Comparison of ENCODE assay signal across 21 mouse cellular contexts in the genomic region with DNA sequence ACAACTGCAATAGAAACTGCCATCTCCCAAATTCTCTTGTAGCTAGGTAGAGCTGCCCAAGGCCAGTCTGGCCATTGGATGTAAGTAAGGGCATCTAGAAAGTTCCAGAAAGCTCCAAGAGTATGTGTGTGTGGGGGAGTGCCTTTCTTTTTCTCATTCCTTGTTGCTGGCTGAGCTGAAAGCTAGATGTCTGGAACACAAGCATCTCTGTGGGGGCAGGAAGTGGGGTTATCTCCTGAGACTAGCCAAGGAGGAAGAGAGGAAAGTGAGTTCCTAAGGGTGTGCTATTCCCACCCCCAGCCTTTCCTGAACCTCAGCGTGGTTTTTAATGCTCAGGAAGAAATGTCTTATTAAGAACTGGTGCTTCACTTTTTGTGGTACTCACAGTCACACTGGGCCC. TPM values are rescaled to one million over a fixed set of nuclear protein-coding genes. Genes with fewer than 3 reads are reported as not detected.
DNase-seq lines count a peak whose midpoint lies in the region; ATAC-seq and TF ChIP-seq lines count a peak whose summit lies in the region.
"Had no signal": no experiment of that assay in that cellular context is flagged by ENCODE, and none has a peak within 500 bp of the region (broad histone marks: within the 10 kb centered on the region; RNA-seq: fewer than 3 reads in every experiment).

No protein-coding gene starts in this region.

- 40% methylated on average over 1 of the region's 1 CpGs for WGBS in cerebellum, adult 2 months
- 74% methylated on average over 1 of the region's 1 CpGs for WGBS in forebrain, embryonic 14.5 days
- WGBS in forebrain, embryonic 12.5 days = 81% methylated on average over 1 of the region's 1 CpGs

- no peak for DNase-seq in cerebellum, adult 2 months
- DNase-seq in cerebellum, postnatal 25 days = no peak
- DNase-seq in forebrain, embryonic 14.5 days (ENCODE audit: low spot score) = no peak
- no peak for DNase-seq in frontal cortex, adult 2 months (ENCODE audit: extremely low spot score in 1 of 2, low spot score in 1 of 2)
- no peak for DNase-seq in left cerebral cortex, adult 2 months (ENCODE audit: extremely low spot score in 1 of 2, low spot score in 2 of 2)
- DNase-seq in left cerebral cortex, adult 9 months (ENCODE audit: low spot score in 2 of 2) = no peak
- DNase-seq: adrenal gland, adult 8-10 months; adrenal gland, postnatal 25 days; gastrocnemius, postnatal 25 days; heart, adult 2 months; kidney, adult 2 months had no signal

- TF ChIP-seq POLR2A in cerebellum, adult 2 months (IDR thresholded peaks at IDR 0.05; ENCODE audit: borderline replicate concordance, insufficient read depth, low read length) = no peak

- no peak overlapping the region for H3K4me3 ChIP-seq in cerebellum, adult 2 months (replicated peaks; ENCODE audit: insufficient read depth, low read depth, low read length)
- no peak overlapping the region for H3K4me3 ChIP-seq in forebrain, embryonic 14.5 days (ENCODE audit: low read depth, low read length)
- H3K4me3 ChIP-seq in forebrain, embryonic 12.5 days (replicated peaks) = no peak overlapping the region
- no peak overlapping the region for H3K4me3 ChIP-seq in left cerebral cortex, adult 2 months
- H3K4me3 ChIP-seq: embryonic facial prominence, embryonic 12.5 days; embryonic facial prominence, embryonic 15.5 days; heart, adult 2 months; heart, embryonic 10.5 days had no signal

- no peaks in the 10 kb centered on the region for H3K27me3 ChIP-seq in cerebellum, adult 2 months (ENCODE audit: control insufficient read depth, insufficient read depth, low read length)
- H3K27me3 ChIP-seq in forebrain, embryonic 14.5 days (replicated peaks; ENCODE audit: control insufficient read depth, insufficient read depth, low read length) = no peaks in the 10 kb centered on the region
- peaks cover 5% of the 10 kb centered on the region; the same call in 1 of the 2 replicates for H3K27me3 ChIP-seq in forebrain, embryonic 12.5 days
- H3K27me3 ChIP-seq: embryonic facial prominence, embryonic 12.5 days; embryonic facial prominence, embryonic 15.5 days had no signal

- no peaks in the 10 kb centered on the region for H3K9me3 ChIP-seq in forebrain, embryonic 14.5 days (replicated peaks; ENCODE audit: control insufficient read depth, low read length)
- H3K9me3 ChIP-seq in forebrain, embryonic 12.5 days = no peaks in the 10 kb centered on the region
- H3K9me3 ChIP-seq: embryonic facial prominence, embryonic 12.5 days; embryonic facial prominence, embryonic 15.5 days; heart, embryonic 10.5 days had no signal

- no peak overlapping the region for H3K4me2 ChIP-seq in forebrain, embryonic 14.5 days (ENCODE audit: low read length)
- H3K4me2 ChIP-seq in forebrain, embryonic 12.5 days = no peak overlapping the region
- H3K4me2 ChIP-seq: embryonic facial prominence, embryonic 12.5 days; embryonic facial prominence, embryonic 15.5 days; hindbrain, embryonic 14.5 days had no signal

- H3K4me1 ChIP-seq in cerebellum, adult 2 months (ENCODE audit: control insufficient read depth, insufficient read depth, low read length) = peaks cover 29% of the 10 kb centered on the region
- H3K4me1 ChIP-seq in forebrain, embryonic 14.5 days (ENCODE audit: control insufficient read depth, insufficient read depth, low read length) = peaks cover 3% of the 10 kb centered on the region; the same call in 1 of the 2 replicates
- H3K4me1 ChIP-seq in forebrain, embryonic 12.5 days = no peaks in the 10 kb centered on the region
- H3K4me1 ChIP-seq: embryonic facial prominence, embryonic 12.5 days had no signal

- H3K27ac ChIP-seq in cerebellum, adult 2 months (ENCODE audit: insufficient read depth, low read length) = peak overlapping the region; percentile 71
- H3K27ac ChIP-seq in forebrain, embryonic 14.5 days (ENCODE audit: low read depth, low read length) = 0 out of 2 replicates have a peak overlapping the region, but pooled peaks have one; percentile 29
- H3K27ac ChIP-seq in forebrain, embryonic 12.5 days = no peak overlapping the region
- H3K27ac ChIP-seq in left cerebral cortex, adult 2 months = peak overlapping the region; percentile 21
- H3K27ac ChIP-seq: embryonic facial prominence, embryonic 12.5 days; embryonic facial prominence, embryonic 15.5 days; heart, adult 2 months; heart, embryonic 10.5 days; hindbrain, embryonic 14.5 days had no signal

- TF ChIP-seq CTCF in cerebellum, adult 2 months (IDR thresholded peaks at IDR 0.05; ENCODE audit: borderline replicate concordance, insufficient read depth, low read depth, low read length) = no peak
- TF ChIP-seq CTCF in left cerebral cortex, adult 2 months (IDR thresholded peaks at IDR 0.05) = no peak

- intact Hi-C loops in left cerebral cortex, adult 2 months (cut with DNase I) = loop anchor here (2.0 to 10.0 kb wide), 6 partner anchors 25 to 514 kb away; a partner anchor contains a TSS

- no peaks in the 10 kb centered on the region for H3K36me3 ChIP-seq in forebrain, embryonic 14.5 days (ENCODE audit: control insufficient read depth, insufficient read depth, low read length)
- no peaks in the 10 kb centered on the region for H3K36me3 ChIP-seq in forebrain, embryonic 12.5 days (replicated peaks)
- H3K36me3 ChIP-seq: embryonic facial prominence, embryonic 12.5 days; embryonic facial prominence, embryonic 15.5 days; heart, embryonic 10.5 days had no signal

- no peak for ATAC-seq in forebrain, embryonic 14.5 days
- ATAC-seq in forebrain, embryonic 12.5 days (ENCODE audit: low FRiP score) = no peak
- ATAC-seq in frontal cortex, adult (ENCODE audit: low TSS enrichment) = peak; percentile 14; the same call in 1 of the 2 replicates
- ATAC-seq: activated CD4-positive, CD25-positive, alpha-beta regulatory T cell, adult 4 months; intestine, postnatal 0 days had no signal

- no peak overlapping the region for H3K9ac ChIP-seq in forebrain, embryonic 14.5 days (ENCODE audit: low read length)
- H3K9ac ChIP-seq in forebrain, embryonic 12.5 days = no peak overlapping the region
- H3K9ac ChIP-seq: embryonic facial prominence, embryonic 12.5 days; embryonic facial prominence, embryonic 15.5 days; hindbrain, embryonic 14.5 days had no signal

RNA-seq across cellular contexts. Expression of a gene that starts 15.6 kb away (rescaled TPM):
- polyA plus RNA-seq in cerebellum, adult 2 months (2012; rRNA removed) = 87.5 and 91.1 TPM in 2 replicates
- 26.3 and 30.0 TPM in 2 replicates for polyA plus RNA-seq in forebrain, embryonic 14.5 days (2014; fragmentation: Nextera tagmentation; extraction: Ambion mirVana)
- polyA plus RNA-seq in forebrain, embryonic 12.5 days (2016; fragmentation: Nextera tagmentation; extraction: Ambion mirVana) = 14.3 and 16.9 TPM in 2 replicates
- polyA plus RNA-seq in frontal cortex, adult 2 months (2012; rRNA removed) = 56.2 and 61.8 TPM in 2 replicates
- 10 to 100 TPM; 17.8 to 19.7 TPM for total RNA-seq in left cerebral cortex, adult 2 months (2021)

RNA-seq across cellular contexts. Expression of a gene that starts 23.9 kb away (rescaled TPM):
- polyA plus RNA-seq in cerebellum, adult 2 months (2012; rRNA removed) = 73.2 and 78.3 TPM in 2 replicates
- 14.9 and 17.8 TPM in 2 replicates for polyA plus RNA-seq in forebrain, embryonic 14.5 days (2014; fragmentation: Nextera tagmentation; extraction: Ambion mirVana)
- 11.4 and 13.7 TPM in 2 replicates for polyA plus RNA-seq in forebrain, embryonic 12.5 days (2016; fragmentation: Nextera tagmentation; extraction: Ambion mirVana)
- 64.8 and 67.4 TPM in 2 replicates for polyA plus RNA-seq in frontal cortex, adult 2 months (2012; rRNA removed)
- total RNA-seq in left cerebral cortex, adult 2 months (2021) = 100 to 1,000 TPM; 129 to 145 TPM
- total RNA-seq: common myeloid progenitor, adult 5-6 weeks; hematopoietic stem cell, adult 5-6 weeks had no signal
- polyA plus RNA-seq: activated CD4-positive, CD25-positive, alpha-beta regulatory T cell, adult 4 months had no signal

RNA-seq across cellular contexts. Expression of a gene that starts 44.1 kb away (rescaled TPM):
- polyA plus RNA-seq in cerebellum, adult 2 months (2012; rRNA removed) = 53.3 and 57.1 TPM in 2 replicates
- polyA plus RNA-seq in forebrain, embryonic 14.5 days (2014; fragmentation: Nextera tagmentation; extraction: Ambion mirVana) = 20.8 and 23.8 TPM in 2 replicates
- polyA plus RNA-seq in forebrain, embryonic 12.5 days (2016; fragmentation: Nextera tagmentation; extraction: Ambion mirVana) = 15.3 and 17.2 TPM in 2 replicates
- 30.4 and 33.8 TPM in 2 replicates for polyA plus RNA-seq in frontal cortex, adult 2 months (2012; rRNA removed)
- total RNA-seq in left cerebral cortex, adult 2 months (2021) = 10 to 100 TPM; 10.8 to 11.4 TPM
